Mouse (Mus musculus) CH12.LX (cell line): ENCODE results near the gene Esrra. TPM values are rescaled to one million over a fixed set of nuclear protein-coding genes. Genes with fewer than 3 reads are reported as not detected.

Experiments used
- DNase-seq: peaks from one replicate; pipeline ENCODE4 v3.0.0-alpha.2; 2013; ENCODE audit errors: extremely low read depth
- H3K27ac ChIP-seq: 2 replicates; pipeline ENCODE4 v1.5.1; 2012; ENCODE audit warnings: low read depth, mild to moderate bottlenecking, control low read depth, moderate library complexity; ENCODE audit not compliant: insufficient read depth
- H3K27me3 ChIP-seq: replicated peaks from 2 replicates; pipeline ENCODE3; 2012; ENCODE audit warnings: inconsistent platforms
- H3K36me3 ChIP-seq, 2 experiments: replicated peaks in 1 of 2; 2 replicates each; pipeline versions ENCODE3 to v1.6.1; 2012; ENCODE audit warnings: inconsistent platforms in 1 of 2, low read length in 1 of 2, mild to moderate bottlenecking in 1 of 2, mixed read lengths in 1 of 2, moderate library complexity in 1 of 2; ENCODE audit not compliant: control insufficient read depth in 1 of 2, insufficient read depth in 1 of 2
- H3K4me1 ChIP-seq, 2 experiments: 2 replicates each; pipeline ENCODE4 v1.6.1; 2012; ENCODE audit warnings: inconsistent platforms in 1 of 2, moderate library complexity in 1 of 2; ENCODE audit not compliant: insufficient read depth in 2 of 2, control insufficient read depth in 1 of 2
- H3K4me2 ChIP-seq: 2 replicates; pipeline ENCODE4 v1.6.1; 2012; ENCODE audit warnings: low read depth, mild to moderate bottlenecking, control low read depth; ENCODE audit not compliant: poor library complexity, insufficient read depth, severe bottlenecking
- H3K4me3 ChIP-seq, 3 experiments: fragments of 150-350 bp in 1 of 3; sonication (generic) in 1 of 3; replicated peaks in 1 of 3; 2 replicates each; pipeline versions ENCODE3 to v1.5.1; 2011 to 2012; ENCODE audit warnings: low read depth in 2 of 3, low read length in 2 of 3, mild to moderate bottlenecking in 2 of 3, moderate library complexity in 2 of 3, control low read depth in 1 of 3, improper control_type of control experiment in 1 of 3, inconsistent platforms in 1 of 3, mixed read lengths in 1 of 3; ENCODE audit not compliant: poor library complexity in 1 of 3
- H3K79me2 ChIP-seq: replicated peaks from 2 replicates; pipeline ENCODE4 v1.6.1; 2012; ENCODE audit warnings: mild to moderate bottlenecking, moderate library complexity; ENCODE audit not compliant: control insufficient read depth, poor library complexity, insufficient read depth, severe bottlenecking; ENCODE audit errors: extremely low read depth
- H3K9ac ChIP-seq: 2 replicates; pipeline ENCODE4 v1.6.1; 2012; ENCODE audit warnings: low read depth, mild to moderate bottlenecking, control low read depth, moderate library complexity; ENCODE audit not compliant: insufficient read depth
- H3K9me3 ChIP-seq: replicated peaks from 2 replicates; pipeline ENCODE3; 2012; ENCODE audit warnings: low read length, inconsistent platforms, mixed read lengths
- CTCF ChIP-seq, 2 experiments: IDR thresholded peaks in 1 of 2; conservative IDR thresholded peaks in 1 of 2; 2 replicates each; pipeline ENCODE4 v1.5.1; 2011 to 2012; ENCODE audit warnings: low read depth in 2 of 2, low read length in 2 of 2, improper control_type of control experiment in 1 of 2, inconsistent platforms in 1 of 2, mild to moderate bottlenecking in 1 of 2, moderate library complexity in 1 of 2
- E2F4 ChIP-seq: IDR thresholded peaks from 2 replicates; pipeline ENCODE4 v1.6.1; 2011; ENCODE audit warnings: low read depth, low read length, improper control_type of control experiment; ENCODE audit not compliant: insufficient replicate concordance
- ELF1 ChIP-seq: IDR thresholded peaks from 2 replicates; pipeline ENCODE4 v1.6.1; 2014; ENCODE audit warnings: low read depth, mild to moderate bottlenecking, inconsistent platforms, low read length, improper control_type of control experiment
- GABPA ChIP-seq: IDR thresholded peaks from 2 replicates; pipeline ENCODE4 v1.6.1; 2012; ENCODE audit warnings: low read depth, low read length, improper control_type of control experiment, inconsistent platforms; ENCODE audit not compliant: insufficient replicate concordance
- JUND ChIP-seq: conservative IDR thresholded peaks from 2 replicates; pipeline ENCODE4 v1.6.1; 2011; ENCODE audit warnings: low read depth, low read length, improper control_type of control experiment
- KAT2A ChIP-seq: IDR thresholded peaks from 2 replicates; pipeline ENCODE4 v1.6.1; 2012; ENCODE audit warnings: low read length, improper control_type of control experiment, inconsistent platforms; ENCODE audit not compliant: insufficient replicate concordance
- MAFK ChIP-seq: IDR thresholded peaks from 2 replicates; pipeline ENCODE4 v1.6.1; 2011; ENCODE audit warnings: low read length, improper control_type of control experiment; ENCODE audit not compliant: insufficient replicate concordance
- MAZ ChIP-seq: IDR thresholded peaks from 2 replicates; pipeline ENCODE4 v1.6.1; 2012; ENCODE audit warnings: low read depth, mild to moderate bottlenecking, inconsistent platforms, low read length, improper control_type of control experiment, moderate library complexity
- MEF2A ChIP-seq: IDR thresholded peaks from 2 replicates; pipeline ENCODE4 v1.6.1; 2014; ENCODE audit warnings: low read depth, mild to moderate bottlenecking, inconsistent platforms, low read length, improper control_type of control experiment, borderline replicate concordance
- MXI1 ChIP-seq: IDR thresholded peaks from 2 replicates; pipeline ENCODE4 v1.6.1; 2011; ENCODE audit warnings: mild to moderate bottlenecking, low read depth, low read length, improper control_type of control experiment
- POLR2AphosphoS2 ChIP-seq: IDR thresholded peaks from 2 replicates; pipeline ENCODE4 v1.6.1; 2011; ENCODE audit warnings: low read depth, low read length, improper control_type of control experiment
- SMC3 ChIP-seq: IDR thresholded peaks from 2 replicates; pipeline ENCODE4 v1.6.1; 2011; ENCODE audit warnings: low read depth, low read length, improper control_type of control experiment
- UBTF ChIP-seq: IDR thresholded peaks from 2 replicates; pipeline ENCODE4 v1.6.1; 2012; ENCODE audit warnings: low read depth, mild to moderate bottlenecking, inconsistent platforms, low read length, improper control_type of control experiment, moderate library complexity
- USF1 ChIP-seq: IDR thresholded peaks from 2 replicates; pipeline ENCODE4 v1.6.1; 2014; ENCODE audit warnings: low read depth, mild to moderate bottlenecking, inconsistent platforms, low read length, improper control_type of control experiment
- ZMIZ1 ChIP-seq: IDR thresholded peaks from 2 replicates; pipeline ENCODE4 v1.6.1; 2012; ENCODE audit warnings: low read depth, mild to moderate bottlenecking, inconsistent platforms, low read length, improper control_type of control experiment
- ZNF384 ChIP-seq: IDR thresholded peaks from 2 replicates; pipeline ENCODE4 v1.6.1; 2012; ENCODE audit warnings: low read depth, low read length, improper control_type of control experiment, inconsistent platforms
- dilution Hi-C: fragments of 300-500 bp; cut with MboI; formaldehyde crosslinking; loops from 2 replicates; pipeline ENCODE4 v1.14.3; 2020; ENCODE audit warnings: low sequenced_read_pairs; ENCODE audit not compliant: extremely low pct_unique_long_range_greater_than_20kb, extremely low pct_ligation_motif_present
- in situ Hi-C: fragments of 300-500 bp; cut with MboI; formaldehyde crosslinking; loops from 3 replicates; pipeline ENCODE4 v1.14.3; 2019; ENCODE audit warnings: low sequenced_read_pairs, low pct_ligation_motif_present, low pct_unique_long_range_greater_than_20kb, mixed read lengths
- polyA plus RNA-seq: library from polyadenylated mRNA; unstranded; fragments of >175 nt; gene quantifications from 2 replicates; pipeline ENCODE4 v1.2.1, GENCODE M21; 2012; ENCODE audit warnings: low read depth; ENCODE audit not compliant: insufficient read length
- total RNA-seq, 2 experiments: library from RNA; depleted of rRNA; stranded (reverse); fragments of 300-350 nt in 1 of 2; fragments of >200 nt in 1 of 2; gene quantifications; 2 replicates each; pipeline ENCODE4 v1.2.3; 2012 to 2014

Gene Esrra
- total and polyA plus RNA-seq, 3 experiments: 13.6 to 28.7 (median 15.6) TPM

- Histone ChIP-seq H3K27me3 (no peaks in the 10 kb centered on the region), H3K4me3 (no peak overlapping the region), H3K4me2 (no peak overlapping the region), H3K4me1 (peaks cover 15 to 30% of the 10 kb centered on the region in 2 experiments), H3K27ac (no peak overlapping the region), H3K36me3 (peaks cover 28 to 89% of the 10 kb centered on the region in 2 experiments), H3K9me3 (no peaks in the 10 kb centered on the region), H3K9ac (no peak overlapping the region), H3K79me2 (no peaks in the 10 kb centered on the region)
- DNase-seq: no peak
- TF ChIP-seq GABPA: no peak
- peak; percentile 27; the same call in 1 of the 2 replicates for TF ChIP-seq ELF1
- in situ Hi-C loops (no loop called here), dilution Hi-C loops (no loop called here)
Observed at GRCm38 (mm10) chr19:6951381-6951968, 29.9 kb upstream of the Esrra start.

- TF ChIP-seq MXI1 (no peak), ZNF384 (no peak), MAZ (no peak), POLR2AphosphoS2 (no peak), USF1 (no peak), KAT2A (no peak), ZMIZ1 (no peak), E2F4 (no peak), MEF2A (no peak), SMC3 (no peak), JUND (no peak), MAFK (no peak), UBTF (no peak), CTCF (conservative IDR thresholded peaks at IDR 0.05 in 1 of 2, IDR thresholded peaks at IDR 0.05 in 1 of 2; ENCODE audit: low read depth in 2 of 2, low read length in 2 of 2) (no peak)
- dilution Hi-C loops: no loop called here
- DNase-seq: no peak
Observed at GRCm38 (mm10) chr19:6950613-6951153, 29.1 kb upstream of the Esrra start.

More at GRCm38 (mm10) chr19:6950613-6951153, 29.1 kb upstream of the Esrra start:
- H3K9me3 ChIP-seq: no peaks in the 10 kb centered on the region
- in situ Hi-C loops: no loop called here
- no peak overlapping the region for H3K4me2 ChIP-seq
- no peaks in the 10 kb centered on the region for H3K27me3 ChIP-seq
- H3K4me3 ChIP-seq: no peak overlapping the region
- H3K4me1 ChIP-seq: peaks cover 12 to 25% of the 10 kb centered on the region in 2 experiments
- no peak overlapping the region for H3K27ac ChIP-seq
- no peak overlapping the region for H3K9ac ChIP-seq
- peaks cover 24 to 89% of the 10 kb centered on the region in 2 experiments for H3K36me3 ChIP-seq
- no peaks in the 10 kb centered on the region for H3K79me2 ChIP-seq
